Mouse (Mus musculus): ENCODE results near the gene Mier3. TPM values are rescaled to one million over a fixed set of nuclear protein-coding genes. Genes with fewer than 3 reads are reported as not detected.

Mier3 gene
- polyA plus RNA-seq, 1 experiment = 3.6 TPM

DNA sequence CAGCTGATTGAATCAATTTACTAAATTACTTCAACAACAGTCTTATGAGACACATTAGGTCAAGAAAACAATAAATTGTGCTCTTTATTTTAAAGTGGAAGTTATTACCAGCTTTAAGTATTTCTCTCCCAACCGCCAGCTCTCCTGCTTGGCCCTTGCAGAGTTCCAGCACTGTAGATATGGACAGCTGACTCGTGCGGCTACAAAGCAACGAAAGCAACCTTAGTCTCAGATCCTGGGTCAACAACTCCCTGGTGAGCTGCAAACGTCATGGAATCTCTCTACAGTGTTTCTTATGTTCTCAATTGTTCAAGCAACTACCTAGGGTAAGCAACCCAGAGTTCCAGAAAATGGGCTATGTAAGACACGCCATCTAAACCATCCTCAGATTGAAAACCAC is 76.2 kb downstream of the Mier3 start:
- no peak for DNase-seq (ENCODE audit: low read depth, low spot score)
- 93% methylated on average over 6 of the region's 6 CpGs for WGBS

DNA sequence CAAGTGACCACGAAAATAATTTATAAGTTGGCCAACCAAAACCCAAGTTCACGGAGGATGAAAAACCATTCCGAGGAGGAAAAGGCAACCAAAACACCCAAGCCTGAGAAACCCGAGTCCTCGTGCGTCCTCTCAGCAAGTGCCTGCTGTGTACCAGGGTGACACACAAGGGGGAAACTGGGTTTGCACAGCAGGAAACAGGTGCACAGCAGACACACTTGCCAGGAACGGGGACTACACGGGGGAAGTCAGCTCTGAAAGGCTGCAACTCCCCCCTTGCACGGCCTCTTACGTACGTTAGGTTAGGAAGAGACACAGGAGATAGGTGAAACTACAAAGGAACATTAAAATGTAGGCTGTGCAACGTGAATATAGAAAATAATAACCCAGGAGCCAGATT is 81.7 kb downstream of the Mier3 start:
- WGBS = 86% methylated on average over 12 of the region's 12 CpGs
- no peak for DNase-seq (ENCODE audit: low read depth, low spot score)

Other genes with a start within 250 kb of the Mier3 start
- gene Gpbp1, start 190.9 kb upstream of the Mier3 start, polyA plus RNA-seq (2012; rRNA removed) = 3.6 and 4.3 TPM in 2 replicates
- gene Gm49496, start 131.0 kb upstream of the Mier3 start, polyA plus RNA-seq (2012; rRNA removed) = not detected in 2 replicates
- not detected in 2 replicates for gene Gm10198, start 88.2 kb upstream of the Mier3 start, polyA plus RNA-seq (2012; rRNA removed)
- 11.4 and 17.4 TPM in 2 replicates for gene Map3k1, start 128.0 kb downstream of the Mier3 start, polyA plus RNA-seq (2012; rRNA removed)

All from large intestine, adult 2 months (tissue).